Mouse (Mus musculus): ENCODE measurements around the gene Ascc1.

DNA sequence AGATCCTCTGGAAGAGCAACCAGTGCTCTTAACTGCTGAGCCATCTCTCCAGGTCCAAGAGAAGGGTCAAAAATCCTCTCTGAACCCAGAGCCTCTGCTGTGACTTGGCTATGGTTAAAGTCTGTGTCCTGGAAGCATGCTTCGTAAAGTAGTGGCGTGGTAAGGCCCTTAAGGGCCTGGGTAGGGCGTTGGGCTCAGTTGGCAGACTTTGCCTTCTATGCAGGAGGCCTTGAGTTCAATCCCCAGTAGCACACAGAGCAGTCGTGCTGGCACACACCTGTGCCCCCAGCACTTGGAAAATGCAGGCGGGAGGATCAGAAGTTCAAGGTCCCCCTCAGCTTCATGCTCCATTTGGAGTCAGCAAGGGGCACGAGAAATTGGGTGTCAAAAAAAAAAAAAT is 29.6 kb upstream of the Ascc1 start:
- TF ChIP-seq CTCF (IDR thresholded peaks at IDR 0.05; ENCODE audit: low read depth) (no peak), EP300 (IDR thresholded peaks at IDR 0.05; ENCODE audit: low read depth) (no peak)
